Mouse (Mus musculus): ENCODE measurements around the gene Scnn1b. TPM values are rescaled to one million over a fixed set of nuclear protein-coding genes. Genes with fewer than 3 reads are reported as not detected.

Scnn1b gene
- polyA plus RNA-seq, 1 experiment, result not detected

- no peak overlapping the region for H3K4me3 ChIP-seq (ENCODE audit: insufficient read depth, poor library complexity, severe bottlenecking)
- H3K79me2 ChIP-seq (ENCODE audit: control insufficient read depth, insufficient read depth), result no peaks in the 10 kb centered on the region
- H3K79me3 ChIP-seq (ENCODE audit: low read depth), result no peaks in the 10 kb centered on the region
- TF ChIP-seq FOSL1 (IDR thresholded peaks at IDR 0.05; ENCODE audit: insufficient read depth, low read length, poor library complexity, severe bottlenecking) (no peak), USF1 (IDR thresholded peaks at IDR 0.05; ENCODE audit: low read depth) (no peak), MYOG (IDR thresholded peaks at IDR 0.05; ENCODE audit: control insufficient read depth, extremely low read depth, insufficient read length) (no peak), MAX (IDR thresholded peaks at IDR 0.05) (no peak), CEBPB (IDR thresholded peaks at IDR 0.05; ENCODE audit: low read depth) (no peak), CTCF (IDR thresholded peaks at IDR 0.05; ENCODE audit: control insufficient read depth, insufficient read depth, insufficient read length) (no peak), MYOD1 (IDR thresholded peaks at IDR 0.05; ENCODE audit: control insufficient read depth, insufficient read length, low read depth) (no peak)
- H3K36me3 ChIP-seq (ENCODE audit: control insufficient read depth, insufficient read depth), result no peaks in the 10 kb centered on the region
- H3K27me3 ChIP-seq (ENCODE audit: control insufficient read depth, insufficient read depth, insufficient read length), result no peaks in the 10 kb centered on the region
- H3ac ChIP-seq (ENCODE audit: control insufficient read depth, insufficient read length, low read depth), result no peak overlapping the region
These were observed 49.1 kb downstream of the Scnn1b start for GRCm38 (mm10) chr7:121913944-121914343.

GRCm38 (mm10) chr7:121924361-121924760 is 59.5 kb downstream of the Scnn1b start:
- no peaks in the 10 kb centered on the region for H3K27me3 ChIP-seq (ENCODE audit: control insufficient read depth, insufficient read depth, insufficient read length)
- H3K79me2 ChIP-seq (ENCODE audit: control insufficient read depth, insufficient read depth), result no peaks in the 10 kb centered on the region
- H3K36me3 ChIP-seq (ENCODE audit: control insufficient read depth, insufficient read depth), result no peaks in the 10 kb centered on the region
- H3K79me3 ChIP-seq (ENCODE audit: low read depth), result no peaks in the 10 kb centered on the region
- H3ac ChIP-seq (ENCODE audit: control insufficient read depth, insufficient read length, low read depth), result no peak overlapping the region
- no peak for TF ChIP-seq FOSL1 (IDR thresholded peaks at IDR 0.05; ENCODE audit: insufficient read depth, low read length, poor library complexity, severe bottlenecking)
- no peak overlapping the region for H3K4me3 ChIP-seq (ENCODE audit: insufficient read depth, poor library complexity, severe bottlenecking)

- H3K36me3 ChIP-seq (ENCODE audit: control insufficient read depth, insufficient read depth), result no peaks in the 10 kb centered on the region
- TF ChIP-seq CTCF (IDR thresholded peaks at IDR 0.05; ENCODE audit: control insufficient read depth, insufficient read depth, insufficient read length) (no peak), CEBPB (IDR thresholded peaks at IDR 0.05; ENCODE audit: low read depth) (no peak), FOSL1 (IDR thresholded peaks at IDR 0.05; ENCODE audit: insufficient read depth, low read length, poor library complexity, severe bottlenecking) (no peak), MAX (IDR thresholded peaks at IDR 0.05) (no peak), USF1 (IDR thresholded peaks at IDR 0.05; ENCODE audit: low read depth) (no peak), MYOD1 (IDR thresholded peaks at IDR 0.05; ENCODE audit: control insufficient read depth, insufficient read length, low read depth) (no peak)
- no peaks in the 10 kb centered on the region for H3K27me3 ChIP-seq (ENCODE audit: control insufficient read depth, insufficient read depth, insufficient read length)
These were observed 63.0 kb downstream of the Scnn1b start for GRCm38 (mm10) chr7:121927882-121928281.

GRCm38 (mm10) chr7:121931246-121931645 is 66.4 kb downstream of the Scnn1b start:
- H3K4me3 ChIP-seq (ENCODE audit: insufficient read depth, poor library complexity, severe bottlenecking), result no peak overlapping the region
- no peak overlapping the region for H3ac ChIP-seq (ENCODE audit: control insufficient read depth, insufficient read length, low read depth)
- TF ChIP-seq CEBPB (IDR thresholded peaks at IDR 0.05; ENCODE audit: low read depth) (no peak), FOSL1 (IDR thresholded peaks at IDR 0.05; ENCODE audit: insufficient read depth, low read length, poor library complexity, severe bottlenecking) (no peak), MAX (IDR thresholded peaks at IDR 0.05) (no peak), CTCF (IDR thresholded peaks at IDR 0.05; ENCODE audit: control insufficient read depth, insufficient read depth, insufficient read length) (no peak), USF1 (IDR thresholded peaks at IDR 0.05; ENCODE audit: low read depth) (no peak)
- H3K36me3 ChIP-seq (ENCODE audit: control insufficient read depth, insufficient read depth), result no peaks in the 10 kb centered on the region
- no peaks in the 10 kb centered on the region for H3K79me3 ChIP-seq (ENCODE audit: low read depth)
- no peaks in the 10 kb centered on the region for H3K27me3 ChIP-seq (ENCODE audit: control insufficient read depth, insufficient read depth, insufficient read length)
- no peaks in the 10 kb centered on the region for H3K79me2 ChIP-seq (ENCODE audit: control insufficient read depth, insufficient read depth)

More at GRCm38 (mm10) chr7:121927882-121928281, 63.0 kb downstream of the Scnn1b start:
- Histone ChIP-seq H3K79me2 (ENCODE audit: control insufficient read depth, insufficient read depth) (no peaks in the 10 kb centered on the region), H3ac (ENCODE audit: control insufficient read depth, insufficient read length, low read depth) (no peak overlapping the region), H3K79me3 (ENCODE audit: low read depth) (no peaks in the 10 kb centered on the region), H3K4me3 (ENCODE audit: insufficient read depth, poor library complexity, severe bottlenecking) (no peak overlapping the region)

- Histone ChIP-seq H3K36me3 (ENCODE audit: control insufficient read depth, insufficient read depth) (no peaks in the 10 kb centered on the region), H3K27me3 (ENCODE audit: control insufficient read depth, insufficient read depth, insufficient read length) (no peaks in the 10 kb centered on the region), H3ac (ENCODE audit: control insufficient read depth, insufficient read length, low read depth) (no peak overlapping the region), H3K79me3 (ENCODE audit: low read depth) (no peaks in the 10 kb centered on the region), H3K4me3 (ENCODE audit: insufficient read depth, poor library complexity, severe bottlenecking) (no peak overlapping the region), H3K79me2 (ENCODE audit: control insufficient read depth, insufficient read depth) (no peaks in the 10 kb centered on the region)
- no peak for TF ChIP-seq USF1 (IDR thresholded peaks at IDR 0.05; ENCODE audit: low read depth)
- no peak for TF ChIP-seq CEBPB (IDR thresholded peaks at IDR 0.05; ENCODE audit: low read depth)
- TF ChIP-seq MYOG (IDR thresholded peaks at IDR 0.05; ENCODE audit: control insufficient read depth, extremely low read depth, insufficient read length), result no peak
- no peak for TF ChIP-seq CTCF (IDR thresholded peaks at IDR 0.05; ENCODE audit: control insufficient read depth, insufficient read depth, insufficient read length)
- no peak for TF ChIP-seq FOSL1 (IDR thresholded peaks at IDR 0.05; ENCODE audit: insufficient read depth, low read length, poor library complexity, severe bottlenecking)
- no peak for TF ChIP-seq MYOD1 (IDR thresholded peaks at IDR 0.05; ENCODE audit: control insufficient read depth, insufficient read length, low read depth)
- no peak for TF ChIP-seq MAX (IDR thresholded peaks at IDR 0.05)
These were observed 68.8 kb downstream of the Scnn1b start for GRCm38 (mm10) chr7:121933675-121934074.

GRCm38 (mm10) chr7:121934346-121934745 is 69.5 kb downstream of the Scnn1b start:
- no peak overlapping the region for H3ac ChIP-seq (ENCODE audit: control insufficient read depth, insufficient read length, low read depth)
- no peaks in the 10 kb centered on the region for H3K79me2 ChIP-seq (ENCODE audit: control insufficient read depth, insufficient read depth)
- no peaks in the 10 kb centered on the region for H3K27me3 ChIP-seq (ENCODE audit: control insufficient read depth, insufficient read depth, insufficient read length)
- H3K4me3 ChIP-seq (ENCODE audit: insufficient read depth, poor library complexity, severe bottlenecking), result no peak overlapping the region
- H3K79me3 ChIP-seq (ENCODE audit: low read depth), result no peaks in the 10 kb centered on the region
- H3K36me3 ChIP-seq (ENCODE audit: control insufficient read depth, insufficient read depth), result no peaks in the 10 kb centered on the region
- no peak for TF ChIP-seq MYOG (IDR thresholded peaks at IDR 0.05; ENCODE audit: control insufficient read depth, extremely low read depth, insufficient read length)
- TF ChIP-seq CEBPB (IDR thresholded peaks at IDR 0.05; ENCODE audit: low read depth), result no peak
- no peak for TF ChIP-seq CTCF (IDR thresholded peaks at IDR 0.05; ENCODE audit: control insufficient read depth, insufficient read depth, insufficient read length)
- TF ChIP-seq FOSL1 (IDR thresholded peaks at IDR 0.05; ENCODE audit: insufficient read depth, low read length, poor library complexity, severe bottlenecking), result no peak
- TF ChIP-seq MAX (IDR thresholded peaks at IDR 0.05), result no peak
- no peak for TF ChIP-seq USF1 (IDR thresholded peaks at IDR 0.05; ENCODE audit: low read depth)

Measured in C2C12 (cell line).